Mouse (Mus musculus) B cell, adult 2 months (primary cell): Measurements from ENCODE around the gene Sugp1.
A peak's percentile ranks its signal among the peaks of the same experiment; 100 is the strongest.
"Not testable (repeated sequence)": the region's sequence is repeated elsewhere in the genome, so short reads cannot be mapped to it uniquely, and the experiment has no call there.

Source experiments
- DNase-seq, 2 experiments: peaks; one replicate each; pipeline ENCODE4 v3.0.0; 2022

The Sugp1 gene

GRCm38 (mm10) chr8:70049662-70050061 is 7.0 kb downstream of the Sugp1 start:
- no peak for DNase-seq

- not testable (repeated sequence) for DNase-seq
Observed at GRCm38 (mm10) chr8:70050434-70050833, 7.8 kb downstream of the Sugp1 start.

GRCm38 (mm10) chr8:70057721-70058120 is 15.1 kb downstream of the Sugp1 start:
- DNase-seq = no peak

- DNase-seq = no peak
Observed at GRCm38 (mm10) chr8:70071836-70072440, 29.3 kb downstream of the Sugp1 start.

- no peak for DNase-seq
Observed at GRCm38 (mm10) chr8:70072441-70073069, 29.9 kb downstream of the Sugp1 start, which contains the start of gene Tm6sf2. Gene Tm6sf2 (plus strand): TSS chr8:70072924.

GRCm38 (mm10) chr8:70073120-70073519 is 30.5 kb downstream of the Sugp1 start:
- no peak for DNase-seq

GRCm38 (mm10) chr8:70073682-70074081 is 31.1 kb downstream of the Sugp1 start:
- no peak for DNase-seq

GRCm38 (mm10) chr8:70081976-70082375 is 39.4 kb downstream of the Sugp1 start:
- no peak for DNase-seq

GRCm38 (mm10) chr8:70083285-70083684 is 40.7 kb downstream of the Sugp1 start, which contains the start of gene Hapln4:
Gene Hapln4 (plus strand): TSS chr8:70083457.
- peak in 1 of 2 experiments; percentile 13 for DNase-seq

GRCm38 (mm10) chr8:70084191-70085065 is 41.8 kb downstream of the Sugp1 start:
- DNase-seq = peak in 1 of 2 experiments; percentile 27

GRCm38 (mm10) chr8:70086151-70086550 is 43.5 kb downstream of the Sugp1 start:
- DNase-seq = no peak

- DNase-seq = no peak
Observed at GRCm38 (mm10) chr8:70087237-70087636, 44.6 kb downstream of the Sugp1 start.

- DNase-seq = peak; percentile 42 to 46
Observed at GRCm38 (mm10) chr8:70087836-70088650, 45.4 kb downstream of the Sugp1 start.

GRCm38 (mm10) chr8:70089296-70089960 is 46.8 kb downstream of the Sugp1 start:
- no peak for DNase-seq

GRCm38 (mm10) chr8:70092786-70093185 is 50.2 kb downstream of the Sugp1 start:
- DNase-seq = no peak

- DNase-seq = no peak
Observed at GRCm38 (mm10) chr8:70099276-70099675, 56.7 kb downstream of the Sugp1 start.

GRCm38 (mm10) chr8:70100241-70100640 is 57.6 kb downstream of the Sugp1 start:
- DNase-seq = no peak

- peak; percentile 75 to 80 for DNase-seq
Observed at GRCm38 (mm10) chr8:70104506-70104905, 61.9 kb downstream of the Sugp1 start.

- no peak for DNase-seq
Observed at GRCm38 (mm10) chr8:70104922-70105321, 62.3 kb downstream of the Sugp1 start.

GRCm38 (mm10) chr8:70110451-70110850 is 67.8 kb downstream of the Sugp1 start:
- DNase-seq = peak; percentile 38 to 49

GRCm38 (mm10) chr8:70111192-70111795 is 68.7 kb downstream of the Sugp1 start:
- DNase-seq = no peak
